In the genomic region with DNA sequence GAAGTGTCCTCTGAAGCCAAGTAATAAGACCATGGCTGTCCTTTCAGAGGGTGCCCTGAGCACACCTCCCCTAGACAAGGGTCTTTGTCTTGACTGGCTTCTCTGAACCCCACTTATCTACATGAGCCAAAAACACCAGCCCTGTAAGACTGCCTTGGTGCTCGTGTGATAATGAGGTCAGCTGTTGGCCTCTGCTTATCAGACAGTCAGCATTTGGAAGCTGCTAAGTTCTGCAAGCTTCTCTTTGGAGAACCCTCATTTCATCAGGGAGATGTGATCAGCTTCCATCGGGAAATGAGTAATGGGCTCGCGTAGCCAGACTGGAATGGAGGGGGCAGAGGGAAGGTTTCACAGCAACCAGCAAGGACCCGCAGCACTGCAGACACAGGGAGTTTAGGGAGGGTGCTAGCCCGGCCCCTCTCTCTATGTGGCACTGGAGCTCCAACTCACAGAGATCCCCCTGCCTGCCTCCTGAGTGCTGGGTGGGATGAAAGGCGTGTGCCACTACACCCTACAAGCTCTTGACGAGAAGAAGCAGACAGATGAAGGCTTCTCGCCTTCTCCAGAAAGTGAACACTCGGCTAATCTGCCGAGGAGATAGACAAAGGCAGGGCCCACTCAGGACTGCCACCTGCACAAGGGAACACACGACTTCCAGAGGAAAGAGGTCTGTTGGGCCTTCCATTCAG, we compare ENCODE assay signal across 20 mouse cellular contexts. TPM values are rescaled to one million over a fixed set of nuclear protein-coding genes. Genes with fewer than 3 reads are reported as not detected.
DNase-seq lines count a peak whose midpoint lies in the region; ATAC-seq and TF ChIP-seq lines count a peak whose summit lies in the region.
"Had no signal": no experiment of that assay in that cellular context is flagged by ENCODE, and none has a peak within 500 bp of the region (broad histone marks: within the 10 kb centered on the region; RNA-seq: fewer than 3 reads in every experiment).

No protein-coding gene starts in this region.

- H3K36me3 ChIP-seq in embryonic facial prominence, embryonic 11.5 days (replicated peaks; ENCODE audit: control insufficient read depth, insufficient read depth, low read depth, low read length): no peaks in the 10 kb centered on the region
- H3K36me3 ChIP-seq in embryonic facial prominence, embryonic 10.5 days (replicated peaks): peaks cover 16% of the 10 kb centered on the region
- no peaks in the 10 kb centered on the region for H3K36me3 ChIP-seq in lung, embryonic 15.5 days
- H3K36me3 ChIP-seq in intestine, embryonic 16.5 days (ENCODE audit: control insufficient read depth, insufficient read depth, low read length): no peaks in the 10 kb centered on the region; the same call in 1 of the 2 replicates

- H3K4me2 ChIP-seq in embryonic facial prominence, embryonic 11.5 days (ENCODE audit: low read depth, low read length): no peak overlapping the region
- H3K4me2 ChIP-seq in lung, embryonic 15.5 days: no peak overlapping the region
- no peak overlapping the region for H3K4me2 ChIP-seq in intestine, embryonic 16.5 days (ENCODE audit: low read depth, low read length)
- H3K4me2 ChIP-seq: hindbrain, embryonic 12.5 days; limb, embryonic 15.5 days; neural tube, embryonic 15.5 days had no signal

- no peak overlapping the region for H3K4me3 ChIP-seq in embryonic facial prominence, embryonic 11.5 days (ENCODE audit: low read depth, low read length)
- no peak overlapping the region for H3K4me3 ChIP-seq in embryonic facial prominence, embryonic 10.5 days
- H3K4me3 ChIP-seq in lung, embryonic 15.5 days: no peak overlapping the region
- H3K4me3 ChIP-seq in intestine, embryonic 16.5 days (ENCODE audit: low read length): no peak overlapping the region
- no peak overlapping the region for H3K4me3 ChIP-seq in layer of hippocampus, adult 2 months
- H3K4me3 ChIP-seq: hindbrain, embryonic 12.5 days; limb, embryonic 15.5 days; neural tube, embryonic 15.5 days had no signal

- H3K27ac ChIP-seq in embryonic facial prominence, embryonic 11.5 days (replicated peaks; ENCODE audit: low read depth, low read length): no peak overlapping the region
- no peak overlapping the region; the same call in 1 of the 2 replicates for H3K27ac ChIP-seq in embryonic facial prominence, embryonic 10.5 days (replicated peaks)
- no peak overlapping the region for H3K27ac ChIP-seq in lung, embryonic 15.5 days
- no peak overlapping the region for H3K27ac ChIP-seq in intestine, embryonic 16.5 days (ENCODE audit: low read length)
- H3K27ac ChIP-seq in layer of hippocampus, adult 2 months: no peak overlapping the region
- H3K27ac ChIP-seq: hindbrain, embryonic 12.5 days; limb, embryonic 15.5 days; neural tube, embryonic 15.5 days had no signal

- DNase-seq in embryonic facial prominence, embryonic 11.5 days (ENCODE audit: low spot score): no peak
- DNase-seq in embryonic facial prominence, embryonic 10.5 days (ENCODE audit: low spot score): no peak
- no peak for DNase-seq in lung, postnatal 14 days
- DNase-seq in layer of hippocampus, adult 2 months (ENCODE audit: low spot score in 2 of 2): no peak
- DNase-seq in testis, postnatal 14 days (ENCODE audit: low spot score): no peak
- DNase-seq: cerebellum, postnatal 36 days; kidney, adult 18-20 months; retina, postnatal 1 day had no signal

- no peak overlapping the region for H3K9ac ChIP-seq in embryonic facial prominence, embryonic 11.5 days (replicated peaks; ENCODE audit: low read length)
- no peak overlapping the region for H3K9ac ChIP-seq in lung, embryonic 15.5 days
- H3K9ac ChIP-seq in intestine, embryonic 16.5 days (ENCODE audit: low read depth, low read length): no peak overlapping the region
- H3K9ac ChIP-seq: hindbrain, embryonic 12.5 days; limb, embryonic 15.5 days; neural tube, embryonic 15.5 days had no signal

- H3K4me1 ChIP-seq in embryonic facial prominence, embryonic 11.5 days (ENCODE audit: control insufficient read depth, insufficient read depth, low read length): no peaks in the 10 kb centered on the region
- no peaks in the 10 kb centered on the region for H3K4me1 ChIP-seq in embryonic facial prominence, embryonic 10.5 days
- H3K4me1 ChIP-seq in lung, embryonic 15.5 days: no peaks in the 10 kb centered on the region
- H3K4me1 ChIP-seq in intestine, embryonic 16.5 days (ENCODE audit: control insufficient read depth, insufficient read depth, low read length): no peaks in the 10 kb centered on the region
- H3K4me1 ChIP-seq: hindbrain, embryonic 12.5 days; limb, embryonic 15.5 days; neural tube, embryonic 15.5 days had no signal

- H3K9me3 ChIP-seq in embryonic facial prominence, embryonic 11.5 days (replicated peaks; ENCODE audit: control insufficient read depth, low read length): no peaks in the 10 kb centered on the region
- H3K9me3 ChIP-seq in embryonic facial prominence, embryonic 10.5 days: no peaks in the 10 kb centered on the region
- no peaks in the 10 kb centered on the region for H3K9me3 ChIP-seq in lung, embryonic 15.5 days
- no peaks in the 10 kb centered on the region for H3K9me3 ChIP-seq in intestine, embryonic 16.5 days (ENCODE audit: control insufficient read depth, low read length)
- H3K9me3 ChIP-seq: hindbrain, embryonic 12.5 days; limb, embryonic 15.5 days; neural tube, embryonic 15.5 days had no signal

- ATAC-seq in embryonic facial prominence, embryonic 11.5 days (replicated peaks; ENCODE audit: insufficient number of reproducible peaks, low FRiP score, low TSS enrichment, low read depth): 0 out of 2 replicates have a peak, but pooled peaks have one; percentile 44
- ATAC-seq in lung, embryonic 15.5 days (ENCODE audit: borderline replicate concordance, extremely low read depth, low FRiP score, low TSS enrichment): peak; percentile 40; the same call in 1 of the 2 replicates
- peak; percentile 66 for ATAC-seq in intestine, embryonic 16.5 days
- ATAC-seq in megakaryocyte-erythroid progenitor cell, adult 5-6 weeks (replicated peaks; ENCODE audit: low FRiP score, low TSS enrichment, poor library complexity, severe bottlenecking): peak; percentile 73
- ATAC-seq: forebrain, embryonic 16.5 days had no signal

- 88% methylated on average over 12 of the region's 12 CpGs for WGBS in embryonic facial prominence, embryonic 11.5 days
- 88% methylated on average over 12 of the region's 12 CpGs for WGBS in embryonic facial prominence, embryonic 10.5 days
- 81% methylated on average over 12 of the region's 12 CpGs for WGBS in lung, embryonic 15.5 days
- WGBS in intestine, embryonic 16.5 days: 84% methylated on average over 12 of the region's 12 CpGs

- no peaks in the 10 kb centered on the region for H3K27me3 ChIP-seq in embryonic facial prominence, embryonic 11.5 days (ENCODE audit: control insufficient read depth, insufficient read depth, low read length)
- H3K27me3 ChIP-seq in embryonic facial prominence, embryonic 10.5 days (replicated peaks; ENCODE audit: low read depth, poor library complexity, severe bottlenecking): no peaks in the 10 kb centered on the region
- no peaks in the 10 kb centered on the region for H3K27me3 ChIP-seq in lung, embryonic 15.5 days
- no peaks in the 10 kb centered on the region for H3K27me3 ChIP-seq in intestine, embryonic 16.5 days (replicated peaks; ENCODE audit: control insufficient read depth, insufficient read depth, low read length)
- H3K27me3 ChIP-seq: hindbrain, embryonic 12.5 days; limb, embryonic 15.5 days; neural tube, embryonic 15.5 days had no signal

- no peak for TF ChIP-seq CTCF in layer of hippocampus, adult 2 months (conservative IDR thresholded peaks at IDR 0.05)

RNA-seq across cellular contexts. Expression of gene Bccip, which starts 11.0 kb away (rescaled TPM):
- 202 and 220 TPM in 2 replicates for polyA plus RNA-seq in embryonic facial prominence, embryonic 11.5 days (2014; fragmentation: Nextera tagmentation; extraction: Ambion mirVana)
- polyA plus RNA-seq in embryonic facial prominence, embryonic 10.5 days (2016; fragmentation: Nextera tagmentation; extraction: Ambion mirVana): 194 and 216 TPM in 2 replicates
- 169 and 172 TPM in 2 replicates for polyA plus RNA-seq in lung, embryonic 15.5 days (2015; fragmentation: Nextera tagmentation; extraction: Ambion mirVana)
- polyA plus RNA-seq in intestine, embryonic 16.5 days (2015; fragmentation: Nextera tagmentation; extraction: Ambion mirVana): 134 and 158 TPM in 2 replicates
- 163 and 166 TPM in 2 replicates for total RNA-seq in megakaryocyte-erythroid progenitor cell, adult 5-6 weeks (2014; fragmentation: Nextera tagmentation)
- 224 and 247 TPM in 2 replicates for total RNA-seq in megakaryocyte-erythroid progenitor cell, adult 5-6 weeks (2017)
- total RNA-seq in layer of hippocampus, adult 2 months (2021): 10 to 100 TPM; 68.7 to 69.9 TPM

RNA-seq across cellular contexts. Expression of gene Uros, which starts 11.7 kb away (rescaled TPM):
- 41.0 and 42.0 TPM in 2 replicates for polyA plus RNA-seq in embryonic facial prominence, embryonic 11.5 days (2014; fragmentation: Nextera tagmentation; extraction: Ambion mirVana)
- 32.2 and 32.8 TPM in 2 replicates for polyA plus RNA-seq in embryonic facial prominence, embryonic 10.5 days (2016; fragmentation: Nextera tagmentation; extraction: Ambion mirVana)
- 27.8 and 28.9 TPM in 2 replicates for polyA plus RNA-seq in lung, embryonic 15.5 days (2015; fragmentation: Nextera tagmentation; extraction: Ambion mirVana)
- 33.5 and 37.2 TPM in 2 replicates for polyA plus RNA-seq in intestine, embryonic 16.5 days (2015; fragmentation: Nextera tagmentation; extraction: Ambion mirVana)
- 63.6 and 75.9 TPM in 2 replicates for total RNA-seq in megakaryocyte-erythroid progenitor cell, adult 5-6 weeks (2014; fragmentation: Nextera tagmentation)
- 42.4 and 82.1 TPM in 2 replicates for total RNA-seq in megakaryocyte-erythroid progenitor cell, adult 5-6 weeks (2017)
- 10 to 100 TPM; 17.7 to 21.3 TPM for total RNA-seq in layer of hippocampus, adult 2 months (2021)

RNA-seq across cellular contexts. Expression of gene Mmp21, which starts 18.3 kb away (rescaled TPM):
- 0.13 and 0.14 TPM in 2 replicates for polyA plus RNA-seq in embryonic facial prominence, embryonic 11.5 days (2014; fragmentation: Nextera tagmentation; extraction: Ambion mirVana)
- 0.07 and 0.15 TPM in 2 replicates for polyA plus RNA-seq in embryonic facial prominence, embryonic 10.5 days (2016; fragmentation: Nextera tagmentation; extraction: Ambion mirVana)
- 0.07 and 0.10 TPM in 2 replicates for polyA plus RNA-seq in lung, embryonic 15.5 days (2015; fragmentation: Nextera tagmentation; extraction: Ambion mirVana)
- 0.07 TPM in 1 of 2 replicates, not detected in the other for polyA plus RNA-seq in intestine, embryonic 16.5 days (2015; fragmentation: Nextera tagmentation; extraction: Ambion mirVana)
- total RNA-seq in megakaryocyte-erythroid progenitor cell, adult 5-6 weeks (2014; fragmentation: Nextera tagmentation): not detected in 2 replicates
- not detected in 2 replicates for total RNA-seq in megakaryocyte-erythroid progenitor cell, adult 5-6 weeks (2017)
- total RNA-seq in layer of hippocampus, adult 2 months (2021): under 1 TPM; 0.12 to 0.41 TPM
- total RNA-seq: adrenal gland, adult 18-20 months; gastrocnemius, adult 8-10 months; left cerebral cortex, adult 18-20 months had no signal
- polyA plus RNA-seq: hindbrain, embryonic 12.5 days; large intestine, adult 2 months; limb, embryonic 15.5 days; neural tube, embryonic 15.5 days; urinary bladder, adult 2 months had no signal
